Mouse (Mus musculus) hindbrain, postnatal 0 days (tissue): ENCODE results near the gene Bmpr1b. TPM values are rescaled to one million over a fixed set of nuclear protein-coding genes. Genes with fewer than 3 reads are reported as not detected.

Experiments
- ATAC-seq: fragments of 200-750 bp; cut with Nextera tagmentation; 2 replicates; pipeline ENCODE4 v1.8.0; 2017; ENCODE audit warnings: mild to moderate bottlenecking, moderate TSS enrichment, moderate library complexity
- DNase-seq: peaks from one replicate; pipeline ENCODE4 v3.0.0-alpha.2; 2015; ENCODE audit warnings: low spot score
- H3K27ac ChIP-seq: fragments of 300-500 bp; sonication (generic); 2 replicates; pipeline ENCODE4 v1.5.1; 2014; ENCODE audit warnings: mild to moderate bottlenecking
- H3K27me3 ChIP-seq: fragments of 300-500 bp; sonication (generic); 2 replicates; pipeline ENCODE4 v1.6.1; 2014; ENCODE audit warnings: low read length, mixed read lengths; ENCODE audit not compliant: insufficient read depth
- H3K36me3 ChIP-seq: fragments of 300-500 bp; sonication (generic); 2 replicates; pipeline ENCODE4 v1.6.1; 2014; ENCODE audit warnings: low read length, mixed read lengths; ENCODE audit not compliant: insufficient read depth
- H3K4me1 ChIP-seq: fragments of 300-500 bp; sonication (generic); 2 replicates; pipeline ENCODE4 v1.6.1; 2014; ENCODE audit warnings: antibody characterized with exemption, low read length, mixed read lengths; ENCODE audit not compliant: insufficient read depth
- H3K4me2 ChIP-seq: fragments of 300-500 bp; sonication (generic); 2 replicates; pipeline ENCODE4 v1.6.1; 2014; ENCODE audit warnings: low read depth, mild to moderate bottlenecking, low read length, moderate library complexity, mixed read lengths
- H3K4me3 ChIP-seq: fragments of 300-500 bp; sonication (generic); 2 replicates; pipeline ENCODE4 v1.5.1; 2014; ENCODE audit warnings: low read length
- H3K9ac ChIP-seq: fragments of 300-500 bp; sonication (generic); replicated peaks from 2 replicates; pipeline ENCODE4 v1.6.1; 2014; ENCODE audit warnings: mild to moderate bottlenecking, low read length, moderate library complexity, mixed read lengths
- H3K9me3 ChIP-seq: fragments of 300-500 bp; sonication (generic); 2 replicates; pipeline ENCODE4 v1.6.1; 2016; ENCODE audit warnings: low read length, mixed read lengths
- CTCF ChIP-seq: IDR thresholded peaks from 2 replicates; pipeline ENCODE4 v1.5.1; 2016; ENCODE audit warnings: antibody characterized with exemption, control low read depth, low read depth
- WGBS: fragments of 180-500 bp; shearing (Covaris S2); extraction: QIAGEN DNeasy Blood & Tissue Kit; methylation state at CpG from one replicate; pipeline ENCODE4 v1.1.7; 2014; 5-methylcytosine and 5-hydroxymethylcytosine counted together
- polyA plus RNA-seq: library from polyadenylated mRNA; unstranded; fragments of >200 nt; fragmentation: Nextera tagmentation; extraction: Ambion mirVana; gene quantifications from 2 replicates; pipeline ENCODE4 v1.2.1, GENCODE M21; 2015
- total RNA-seq: library from RNA; depleted of rRNA; stranded (reverse); fragments of >200 nt; gene quantifications from 2 replicates; pipeline ENCODE4 v1.2.3, GENCODE M21; 2014

The Bmpr1b gene
- total and polyA plus RNA-seq, 2 experiments from 2014 or later, result 4.6 to 9.7 TPM

DNA sequence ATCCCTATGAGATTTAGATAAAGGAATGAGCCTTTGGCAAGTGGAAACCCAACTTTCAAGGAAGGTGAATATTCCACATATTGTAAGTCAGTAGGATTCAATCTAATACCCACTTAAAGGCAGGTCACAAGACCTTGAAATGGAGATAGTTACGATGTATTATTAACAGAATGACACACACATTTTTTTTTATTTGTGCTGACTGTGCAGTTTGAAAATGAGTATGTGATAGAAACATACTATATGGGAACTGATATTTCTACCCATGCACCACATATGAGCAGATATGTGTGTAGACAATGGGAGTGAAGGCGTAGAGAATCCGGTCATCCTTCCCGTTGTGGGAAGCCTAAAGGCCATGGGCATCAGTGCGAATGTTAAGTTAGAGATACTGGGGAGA lies 285.0 kb downstream of the Bmpr1b start:
- no peak overlapping the region for H3K9ac ChIP-seq
- whole genome bisulfite sequencing, result 95% methylated on average over 5 of the region's 5 CpGs
- H3K4me1 ChIP-seq, result no peaks in the 10 kb centered on the region
- H3K9me3 ChIP-seq, result no peaks in the 10 kb centered on the region
- no peaks in the 10 kb centered on the region for H3K27me3 ChIP-seq
- no peak for TF ChIP-seq CTCF
- ATAC-seq (no peak), DNase-seq (no peak)
- no peak overlapping the region for H3K4me2 ChIP-seq
- no peak overlapping the region for H3K27ac ChIP-seq
- no peaks in the 10 kb centered on the region for H3K36me3 ChIP-seq
- H3K4me3 ChIP-seq, result no peak overlapping the region

DNA sequence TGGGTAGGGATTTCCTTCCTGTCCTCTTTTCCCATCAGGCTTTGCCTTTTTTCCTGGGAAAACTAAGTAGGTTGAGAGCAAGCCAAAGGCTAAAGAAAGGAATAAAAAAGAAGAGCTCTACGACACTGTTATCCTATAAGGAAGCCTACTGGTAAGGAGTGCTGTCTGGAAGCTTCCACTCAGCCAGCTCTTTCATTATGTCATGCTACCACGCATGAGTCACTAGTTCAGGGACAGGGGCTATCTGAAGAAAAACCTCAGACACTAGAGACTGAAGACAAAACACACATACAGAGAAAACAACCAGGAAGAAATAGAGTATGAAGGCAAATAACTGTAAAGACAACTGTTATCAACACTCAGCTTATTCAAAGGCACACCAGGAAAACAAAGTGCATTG lies 286.7 kb downstream of the Bmpr1b start:
- H3K4me3 ChIP-seq, result no peak overlapping the region
- H3K9me3 ChIP-seq, result no peaks in the 10 kb centered on the region
- no peak overlapping the region for H3K9ac ChIP-seq
- DNase-seq (no peak), ATAC-seq (no peak)
- H3K27ac ChIP-seq, result no peak overlapping the region
- H3K27me3 ChIP-seq, result no peaks in the 10 kb centered on the region
- no peaks in the 10 kb centered on the region for H3K4me1 ChIP-seq
- no peak for TF ChIP-seq CTCF
- no peaks in the 10 kb centered on the region for H3K36me3 ChIP-seq
- no peak overlapping the region for H3K4me2 ChIP-seq
- WGBS, result 79% methylated on average over 2 of the region's 2 CpGs

DNA sequence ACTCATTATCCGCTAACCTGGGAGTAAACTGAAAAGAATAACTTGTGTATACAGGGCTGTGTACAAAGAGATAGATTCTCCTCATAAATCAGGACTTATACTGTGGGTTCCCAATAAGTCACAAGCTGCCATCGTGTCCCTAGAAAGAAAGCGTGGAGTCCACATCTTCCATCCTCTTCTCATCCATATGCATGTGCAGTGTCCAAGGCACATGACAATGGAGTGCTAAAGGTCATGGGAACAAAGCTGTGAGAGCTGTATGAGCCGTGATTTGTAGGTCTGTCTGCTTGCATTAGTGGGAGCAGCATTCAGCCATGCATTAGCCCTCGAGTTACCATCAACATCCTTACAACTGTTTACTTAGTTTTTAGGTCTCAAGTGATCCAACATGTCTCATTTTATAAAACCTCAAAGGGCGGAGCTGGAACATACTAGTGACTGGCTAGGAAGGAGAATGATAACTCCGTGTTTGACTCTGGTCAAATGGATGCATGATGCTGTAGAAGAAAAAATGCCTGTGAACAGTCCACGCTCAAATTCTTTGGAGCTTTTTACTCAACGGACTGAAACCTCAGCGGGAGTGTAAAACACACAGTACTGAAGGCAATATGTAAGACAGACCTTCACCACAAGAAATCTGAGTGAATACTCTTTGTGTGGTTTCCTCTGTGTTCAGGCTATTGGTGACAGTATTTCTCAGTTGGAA lies 296.7 kb downstream of the Bmpr1b start:
- Histone ChIP-seq H3K9ac (no peak overlapping the region), H3K9me3 (no peaks in the 10 kb centered on the region), H3K36me3 (no peaks in the 10 kb centered on the region), H3K27me3 (no peaks in the 10 kb centered on the region), H3K4me2 (no peak overlapping the region), H3K4me1 (no peaks in the 10 kb centered on the region), H3K4me3 (no peak overlapping the region), H3K27ac (no peak overlapping the region)
- WGBS, result 41% methylated on average over 10 of the region's 10 CpGs
- TF ChIP-seq CTCF, result no peak
- DNase-seq (no peak), ATAC-seq (no peak)

DNA sequence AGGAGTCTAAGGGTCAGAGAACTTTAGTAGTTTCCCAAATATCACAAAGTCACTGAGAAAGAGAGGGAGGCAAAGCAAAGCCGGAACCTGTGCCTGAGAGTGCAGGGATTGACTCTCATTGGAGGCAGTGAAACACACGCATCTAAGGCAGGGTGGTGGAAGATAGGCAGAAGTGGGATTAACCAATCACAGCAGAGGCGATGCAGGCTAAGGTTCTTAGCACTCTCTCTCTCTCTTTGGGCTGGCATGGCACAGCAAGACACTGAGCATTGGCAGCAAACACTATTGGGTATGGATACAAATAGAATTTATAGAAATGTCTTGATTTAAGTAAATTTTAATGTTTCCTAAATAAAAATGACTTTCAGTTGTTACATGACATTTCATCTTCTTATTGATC lies 297.4 kb downstream of the Bmpr1b start:
- Histone ChIP-seq H3K4me3 (no peak overlapping the region), H3K27ac (no peak overlapping the region), H3K4me1 (no peaks in the 10 kb centered on the region), H3K9ac (no peak overlapping the region), H3K27me3 (no peaks in the 10 kb centered on the region), H3K36me3 (no peaks in the 10 kb centered on the region), H3K4me2 (no peak overlapping the region), H3K9me3 (no peaks in the 10 kb centered on the region)
- DNase-seq, result no peak
- no peak for TF ChIP-seq CTCF
- WGBS, result 78% methylated on average over 3 of the region's 3 CpGs
- no peak for ATAC-seq

DNA sequence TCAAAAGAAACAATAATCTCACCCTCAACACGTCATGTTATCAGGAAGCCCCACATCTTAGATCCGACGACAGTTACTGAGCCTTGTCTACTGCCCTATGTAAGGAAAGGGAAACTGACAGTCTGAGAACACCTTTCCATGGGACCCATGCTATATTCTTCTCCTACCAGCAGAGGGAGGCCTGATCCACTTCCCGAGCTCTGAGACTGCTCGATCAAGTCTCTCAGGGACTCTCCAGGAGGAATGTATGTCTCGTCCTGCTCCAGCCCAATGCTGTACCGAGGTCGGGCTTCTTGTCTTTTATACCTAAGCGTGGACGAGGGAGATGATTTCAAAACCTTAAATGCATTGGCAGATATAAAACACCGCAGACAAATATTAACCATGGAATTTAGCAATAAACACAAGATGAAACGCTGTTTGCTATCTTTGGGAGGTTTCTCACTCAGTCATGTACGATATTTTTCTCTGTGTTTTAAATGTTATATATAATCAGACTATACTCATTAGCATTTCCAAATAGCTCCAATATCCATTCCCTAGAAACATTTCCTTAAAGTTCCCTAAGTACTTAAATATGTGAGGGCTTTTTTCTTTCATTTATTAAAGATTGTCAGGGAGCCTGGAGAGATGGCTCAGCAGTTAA lies 306.3 kb downstream of the Bmpr1b start:
- Histone ChIP-seq H3K9me3 (no peaks in the 10 kb centered on the region), H3K27me3 (no peaks in the 10 kb centered on the region), H3K27ac (no peak overlapping the region), H3K4me1 (no peaks in the 10 kb centered on the region), H3K4me2 (peak overlapping the region; percentile 36; the same call in 1 of the 2 replicates), H3K36me3 (no peaks in the 10 kb centered on the region), H3K9ac (no peak overlapping the region), H3K4me3 (no peak overlapping the region)
- DNase-seq, result peak; percentile 84
- ATAC-seq, result peak; percentile 80
- WGBS, result 22% methylated on average over 13 of the region's 13 CpGs
- peak; percentile 94 for TF ChIP-seq CTCF

DNA sequence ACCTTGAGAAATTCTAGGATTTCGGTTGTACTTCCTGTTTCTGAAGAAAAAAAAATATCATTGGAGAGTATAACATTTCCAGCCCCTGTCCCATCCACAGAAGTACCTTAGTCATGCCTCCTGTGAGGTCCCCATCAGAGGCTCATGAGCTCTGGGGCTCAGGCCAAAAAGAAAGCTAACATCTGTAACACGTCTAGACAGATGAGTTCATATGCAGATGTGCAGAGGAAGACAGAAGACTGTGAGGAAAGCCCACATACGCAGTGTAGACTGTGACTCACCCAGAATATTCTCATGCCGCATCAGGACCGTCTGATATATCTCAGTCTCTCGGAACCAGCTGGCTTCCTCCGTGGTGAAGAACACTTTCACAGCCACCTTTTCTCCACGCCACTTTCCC lies 312.1 kb downstream of the Bmpr1b start:
- H3K9me3 ChIP-seq, result no peaks in the 10 kb centered on the region
- H3K9ac ChIP-seq, result no peak overlapping the region
- ATAC-seq (no peak), DNase-seq (no peak)
- no peaks in the 10 kb centered on the region; the same call in 1 of the 2 replicates for H3K36me3 ChIP-seq
- H3K27me3 ChIP-seq, result no peaks in the 10 kb centered on the region
- no peak for TF ChIP-seq CTCF
- no peak overlapping the region for H3K4me3 ChIP-seq
- 90% methylated on average over 8 of the region's 8 CpGs for WGBS
- no peaks in the 10 kb centered on the region for H3K4me1 ChIP-seq
- H3K27ac ChIP-seq, result no peak overlapping the region
- H3K4me2 ChIP-seq, result no peak overlapping the region

DNA sequence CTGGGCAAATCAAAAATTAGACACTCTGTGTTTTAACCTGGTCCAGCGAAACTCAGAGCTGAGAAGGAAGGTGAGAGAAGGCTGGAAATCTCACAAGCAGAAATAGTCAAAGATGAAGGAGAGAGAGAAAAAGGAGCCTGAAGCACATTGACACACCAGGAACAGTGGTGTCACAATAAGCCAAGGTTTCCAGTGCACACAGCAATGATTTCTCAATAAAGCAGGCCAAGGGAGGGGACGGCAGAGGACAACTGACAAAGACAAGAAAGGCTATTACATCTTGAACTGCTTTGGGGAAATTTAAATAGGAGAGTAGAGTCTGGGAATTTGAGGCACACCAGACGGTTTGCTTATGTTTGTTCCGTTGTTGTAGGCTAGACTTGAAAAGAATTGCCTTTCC lies 314.9 kb downstream of the Bmpr1b start:
- DNase-seq (no peak), ATAC-seq (no peak)
- 81% methylated on average over 4 of the region's 4 CpGs for WGBS
- Histone ChIP-seq H3K9me3 (no peaks in the 10 kb centered on the region), H3K4me2 (no peak overlapping the region), H3K27ac (no peak overlapping the region), H3K36me3 (no peaks in the 10 kb centered on the region; the same call in 1 of the 2 replicates), H3K9ac (no peak overlapping the region), H3K4me3 (no peak overlapping the region), H3K4me1 (no peaks in the 10 kb centered on the region), H3K27me3 (no peaks in the 10 kb centered on the region)
- no peak for TF ChIP-seq CTCF
